Mouse (Mus musculus) telencephalon, adult 2 months (tissue): ENCODE results near the gene Serpinb9b.

Experiments
- DNase-seq: peaks from one replicate; pipeline ENCODE4 v3.0.0-alpha.2; 2011; ENCODE audit warnings: low read depth, low spot score

The Serpinb9b gene

GRCm38 (mm10) chr13:33043542-33043941, 16.3 kb downstream of the Serpinb9b start:
- DNase-seq, result no peak

DNA sequence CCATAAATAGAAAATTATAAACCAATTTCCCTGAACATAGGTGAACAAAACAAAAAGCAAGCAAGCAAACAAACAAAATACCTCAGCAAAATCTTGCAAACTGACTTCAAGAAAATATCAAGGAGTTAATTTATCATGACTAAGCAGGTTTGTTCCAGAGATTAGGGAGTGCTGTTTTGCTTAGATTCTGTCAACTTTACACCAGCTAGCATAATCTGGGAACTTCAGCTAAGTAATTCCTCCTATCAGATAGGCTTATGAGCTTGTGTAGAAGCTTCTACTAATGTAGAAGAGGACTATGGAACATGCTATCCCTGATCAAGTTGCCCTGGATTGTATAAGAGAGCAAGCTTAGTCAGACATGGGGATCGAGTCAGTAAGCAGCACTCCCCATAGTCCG, 20.0 kb downstream of the Serpinb9b start:
- no peak for DNase-seq

DNA sequence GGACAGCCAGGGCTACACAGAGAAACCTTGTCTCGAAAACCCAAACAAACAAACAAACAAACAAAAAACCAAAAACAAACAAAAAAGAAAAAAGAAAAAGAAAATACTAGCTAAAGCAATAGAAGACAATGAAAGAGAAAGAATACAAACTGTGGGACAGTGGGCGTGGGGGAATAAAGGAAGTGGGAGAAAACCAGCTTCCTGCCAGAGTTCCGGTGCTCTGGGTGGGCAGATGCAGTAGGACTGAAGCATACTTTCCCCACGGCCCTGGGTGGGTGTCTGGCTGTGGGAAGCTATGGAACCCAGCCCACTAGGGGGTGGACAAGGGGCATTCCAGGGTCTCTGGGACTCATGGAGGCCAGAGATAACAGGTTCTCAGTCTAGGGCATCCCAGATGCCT, 21.0 kb downstream of the Serpinb9b start:
- no peak for DNase-seq

DNA sequence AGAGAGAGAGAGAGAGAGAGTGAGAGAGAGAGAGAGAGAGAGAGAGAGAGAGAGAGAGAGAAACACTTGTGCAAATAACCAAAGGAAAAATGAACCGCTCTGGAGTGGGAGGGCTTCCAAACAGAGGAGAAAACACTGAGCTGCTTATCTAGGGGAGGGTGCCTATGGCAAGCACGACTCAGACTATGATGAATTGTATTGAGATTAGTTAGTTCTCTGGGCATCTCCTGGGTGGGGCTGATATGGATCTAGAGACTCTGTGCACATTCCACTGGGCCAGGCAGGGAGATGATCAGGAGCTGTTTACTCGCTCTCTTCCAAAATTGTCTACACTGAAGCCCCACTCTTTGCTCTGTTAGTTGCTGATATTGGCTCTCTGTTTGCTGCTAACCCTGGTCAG, 24.5 kb downstream of the Serpinb9b start:
- DNase-seq, result no peak

GRCm38 (mm10) chr13:33063048-33063447, 35.8 kb downstream of the Serpinb9b start:
- no peak for DNase-seq

GRCm38 (mm10) chr13:33067387-33067977, 40.3 kb downstream of the Serpinb9b start:
- DNase-seq, result no peak

- DNase-seq, result peak; percentile 55
Observed at GRCm38 (mm10) chr13:33068164-33068563, 40.9 kb downstream of the Serpinb9b start.

GRCm38 (mm10) chr13:33071776-33072175, 44.6 kb downstream of the Serpinb9b start:
- no peak for DNase-seq

GRCm38 (mm10) chr13:33074029-33074428, 46.8 kb downstream of the Serpinb9b start:
- no peak for DNase-seq

GRCm38 (mm10) chr13:33076247-33076646, 49.0 kb downstream of the Serpinb9b start:
- DNase-seq, result no peak

- DNase-seq, result no peak
Observed at GRCm38 (mm10) chr13:33077026-33077685, 49.9 kb downstream of the Serpinb9b start.

- DNase-seq, result no peak
Observed at GRCm38 (mm10) chr13:33078056-33078705, 51.0 kb downstream of the Serpinb9b start, which contains the start of gene Serpinb1b. Serpinb1b (plus strand) TSS chr13:33078575.

DNA sequence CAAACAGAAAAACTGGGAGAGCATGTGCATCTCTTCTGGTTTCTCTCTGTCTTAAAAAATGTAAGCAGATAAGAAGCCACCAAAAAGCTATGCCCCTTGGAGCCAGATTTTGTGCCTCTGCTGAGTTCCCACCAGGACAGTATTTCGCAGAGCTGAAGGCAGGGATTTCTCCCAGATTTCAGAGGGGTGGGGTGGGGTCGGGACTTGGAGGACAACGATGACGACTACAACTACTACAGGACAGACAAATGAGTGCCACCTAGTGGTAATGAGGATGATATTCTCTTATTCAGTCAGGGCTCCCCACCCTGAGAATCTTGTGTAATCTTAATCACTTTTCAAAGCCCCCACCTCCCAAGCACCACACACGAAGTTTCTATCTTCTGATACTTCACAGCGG, 52.2 kb downstream of the Serpinb9b start:
- DNase-seq, result no peak

DNA sequence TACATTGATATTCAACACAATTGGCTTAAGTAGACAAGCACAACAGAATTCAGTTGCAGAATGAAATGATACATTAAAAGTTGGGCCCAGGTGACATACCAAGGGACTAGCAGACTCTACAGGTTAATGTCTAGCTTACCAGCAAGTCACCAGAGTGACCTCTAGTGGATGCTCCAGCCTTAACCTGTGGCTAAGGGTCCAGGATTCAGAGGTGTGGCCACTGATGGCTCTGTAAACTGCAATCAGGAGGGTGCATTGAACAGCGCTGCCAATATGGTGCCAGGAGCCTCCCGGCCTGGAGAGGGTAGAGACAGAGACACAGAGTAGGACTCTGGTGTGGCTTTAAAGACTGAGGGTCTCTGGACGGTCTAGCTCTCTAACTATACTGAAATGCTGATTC, 53.1 kb downstream of the Serpinb9b start:
- no peak for DNase-seq

DNA sequence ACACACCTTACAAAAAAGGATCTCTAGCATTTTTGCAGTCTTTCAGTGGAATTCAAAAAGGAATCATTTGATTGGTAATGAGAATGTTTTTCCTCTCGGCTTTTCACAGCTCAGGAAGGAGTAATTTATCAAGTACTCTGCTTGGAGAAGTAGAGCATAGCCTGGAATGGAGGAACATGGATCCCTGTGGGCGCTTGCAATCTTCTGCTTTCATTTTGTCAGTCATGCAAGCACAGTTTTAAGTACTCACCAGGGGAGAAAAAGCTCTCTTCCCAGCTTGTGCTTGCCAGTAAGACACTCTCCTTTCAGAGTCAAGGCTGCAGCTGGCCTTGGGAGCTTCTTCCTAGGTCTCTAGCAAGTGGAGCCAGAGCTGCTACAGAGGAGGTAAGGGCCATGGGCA, 56.6 kb downstream of the Serpinb9b start:
- DNase-seq, result no peak

DNA sequence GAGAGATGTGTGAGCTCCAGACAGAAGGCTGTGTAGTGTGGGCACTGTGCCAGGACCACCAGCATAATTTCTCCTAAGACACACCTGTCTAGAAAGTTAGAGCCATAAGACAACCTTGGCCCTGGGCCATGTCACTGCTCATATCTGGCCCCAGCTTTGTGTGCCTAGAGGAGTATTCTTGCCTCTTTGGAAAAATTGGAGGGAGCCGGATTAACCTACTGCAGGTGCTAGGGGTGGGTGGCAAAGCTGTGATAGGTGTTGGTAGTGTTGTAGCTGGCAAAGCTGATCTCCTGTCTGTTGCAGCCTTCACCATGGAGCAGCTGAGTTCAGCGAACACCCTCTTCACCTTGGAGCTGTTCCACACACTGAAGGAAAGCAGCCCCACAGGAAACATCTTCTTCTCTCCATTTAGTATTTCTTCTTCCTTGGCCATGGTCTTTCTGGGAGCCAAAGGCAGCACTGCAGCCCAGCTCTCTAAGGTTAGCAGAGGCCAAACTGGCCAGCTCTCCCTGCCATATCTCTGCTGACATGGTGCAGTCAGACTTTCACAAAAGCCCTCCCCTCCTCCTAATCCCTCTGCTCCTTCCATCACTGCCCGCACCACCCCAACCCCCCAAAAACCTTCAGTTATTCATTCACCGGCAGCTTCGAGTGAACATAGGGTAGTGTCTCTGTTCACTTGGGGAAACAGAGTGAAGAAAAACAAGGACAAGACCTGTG, 57.9 kb downstream of the Serpinb9b start:
- DNase-seq, result no peak

DNA sequence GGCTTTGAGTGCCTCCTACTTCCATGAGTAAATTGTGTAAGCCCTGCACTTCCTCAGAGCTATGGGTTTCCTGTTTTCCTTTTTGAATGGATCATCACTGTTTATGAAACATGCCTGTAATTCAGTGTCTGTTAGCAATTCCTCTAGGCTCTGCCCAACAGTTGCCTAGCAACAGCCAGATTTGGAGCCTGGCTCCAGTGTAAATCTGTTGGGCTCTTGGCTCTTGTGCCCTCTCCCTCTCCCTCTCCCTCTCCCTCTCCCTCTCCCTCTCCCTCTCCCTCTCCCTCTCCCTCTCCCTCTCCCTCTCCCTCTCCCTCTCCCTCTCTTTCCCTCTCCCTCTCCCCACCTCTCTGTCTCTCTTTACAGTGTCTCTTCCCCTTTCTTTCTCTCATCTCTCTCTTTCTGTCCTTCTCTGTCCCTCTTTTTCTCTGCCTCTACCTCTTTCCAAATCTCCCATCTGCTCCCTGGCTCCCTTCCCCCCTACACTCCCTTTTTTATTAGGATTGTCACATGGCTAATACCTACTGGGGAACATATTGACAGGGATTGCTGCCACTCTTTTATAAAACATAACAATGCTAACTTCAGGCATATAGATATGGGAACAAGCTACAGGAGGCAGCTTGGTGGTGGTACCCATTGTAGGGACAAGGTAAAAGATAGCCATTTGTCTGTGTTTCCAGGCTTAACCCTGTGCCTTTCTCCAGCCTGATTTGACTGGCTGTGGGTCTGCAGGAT, 58.6 kb downstream of the Serpinb9b start:
- DNase-seq, result peak; percentile 83

GRCm38 (mm10) chr13:33089566-33089965, 62.4 kb downstream of the Serpinb9b start:
- no peak for DNase-seq

DNA sequence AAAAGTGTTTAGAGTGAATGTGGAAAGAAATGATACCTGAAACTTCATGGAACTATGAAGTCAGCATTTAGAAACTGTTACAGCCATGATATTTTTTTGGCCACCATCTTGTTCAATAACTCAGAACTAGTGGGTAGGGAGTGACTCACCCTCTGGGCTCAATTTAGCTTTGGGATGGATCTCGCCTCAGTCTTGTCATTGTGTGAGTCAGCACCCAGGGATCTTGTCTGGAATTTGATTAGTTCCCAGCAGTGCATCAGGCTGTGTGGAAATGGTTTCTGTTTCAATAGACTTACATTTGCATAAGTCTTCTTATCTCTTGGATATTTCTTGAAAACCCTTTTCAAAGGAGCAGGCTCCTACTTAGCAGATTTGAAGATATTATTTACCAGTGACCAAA, 63.3 kb downstream of the Serpinb9b start:
- peak; percentile 74 for DNase-seq

DNA sequence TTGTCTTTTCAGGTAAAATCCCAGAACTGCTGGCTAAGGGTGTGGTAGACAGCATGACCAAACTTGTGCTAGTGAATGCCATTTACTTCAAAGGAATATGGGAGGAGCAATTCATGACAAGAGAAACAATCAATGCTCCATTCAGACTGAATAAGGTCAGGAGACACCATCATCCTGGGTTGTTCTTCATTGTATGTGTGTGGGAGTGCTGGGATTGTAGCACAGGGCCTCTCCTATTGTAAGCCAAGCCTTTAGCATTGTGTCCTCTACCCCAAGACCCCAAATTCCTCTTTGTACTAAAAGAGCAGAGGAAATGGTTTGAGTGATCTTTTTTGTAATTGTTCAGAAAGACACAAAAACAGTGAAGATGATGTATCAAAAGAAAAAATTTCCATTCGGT, 64.1 kb downstream of the Serpinb9b start:
- no peak for DNase-seq
